Mouse (Mus musculus): ENCODE results near the gene Gm44965. TPM values are rescaled to one million over a fixed set of nuclear protein-coding genes. Genes with fewer than 3 reads are reported as not detected.

Gm44965 gene
- polyA plus RNA-seq, 1 experiment: 0.42 TPM

GRCm38 (mm10) chr6:48646309-48646690, 52.6 kb downstream of the Gm44965 start:
- Histone ChIP-seq H3K36me3 (ENCODE audit: control insufficient read depth, insufficient read depth, low read length) (no peaks in the 10 kb centered on the region; the same call in 1 of the 2 replicates), H3K4me1 (ENCODE audit: control insufficient read depth, insufficient read depth, low read length) (peaks cover 10% of the 10 kb centered on the region), H3K27ac (ENCODE audit: insufficient read depth, low read depth, low read length) (no peak overlapping the region), H3K4me3 (ENCODE audit: insufficient read depth, low read depth, low read length) (no peak overlapping the region), H3K27me3 (replicated peaks; ENCODE audit: control insufficient read depth, insufficient read depth, low read length) (no peaks in the 10 kb centered on the region)
- TF ChIP-seq CTCF (conservative IDR thresholded peaks at IDR 0.05; ENCODE audit: insufficient read depth, insufficient read length, low read depth, low read length) (no peak), POLR2A (IDR thresholded peaks at IDR 0.05; ENCODE audit: low read depth, low read length) (no peak)
- no peak for DNase-seq
- 83% methylated on average over 4 of the region's 4 CpGs for WGBS

- TF ChIP-seq CTCF (conservative IDR thresholded peaks at IDR 0.05; ENCODE audit: insufficient read depth, insufficient read length, low read depth, low read length) (peak; percentile 74), POLR2A (IDR thresholded peaks at IDR 0.05; ENCODE audit: low read depth, low read length) (no peak)
- peak; percentile 89 for DNase-seq
- 15% methylated on average over 3 of the region's 3 CpGs for WGBS
These were observed 53.3 kb downstream of the Gm44965 start, which contains the start of gene Gimap8 for GRCm38 (mm10) chr6:48646995-48647394. Gene Gimap8 (plus strand): TSS chr6:48647234.

GRCm38 (mm10) chr6:48647611-48648010, 53.9 kb downstream of the Gm44965 start:
- 59% methylated on average over 2 of the region's 2 CpGs for WGBS
- Histone ChIP-seq H3K27me3 (replicated peaks; ENCODE audit: control insufficient read depth, insufficient read depth, low read length) (no peaks in the 10 kb centered on the region), H3K27ac (ENCODE audit: insufficient read depth, low read depth, low read length) (peak overlapping the region; percentile 58), H3K36me3 (ENCODE audit: control insufficient read depth, insufficient read depth, low read length) (no peaks in the 10 kb centered on the region; the same call in 1 of the 2 replicates), H3K4me1 (ENCODE audit: control insufficient read depth, insufficient read depth, low read length) (peaks cover 10% of the 10 kb centered on the region), H3K4me3 (ENCODE audit: insufficient read depth, low read depth, low read length) (peak overlapping the region; percentile 44; the same call in 1 of the 2 replicates)
- TF ChIP-seq POLR2A (IDR thresholded peaks at IDR 0.05; ENCODE audit: low read depth, low read length) (no peak), CTCF (conservative IDR thresholded peaks at IDR 0.05; ENCODE audit: insufficient read depth, insufficient read length, low read depth, low read length) (no peak)
- peak; percentile 48 for DNase-seq

More at GRCm38 (mm10) chr6:48646995-48647394, 53.3 kb downstream of the Gm44965 start, which contains the start of gene Gimap8:
- Histone ChIP-seq H3K4me3 (ENCODE audit: insufficient read depth, low read depth, low read length) (peak within 1 kb of the TSS; percentile 44; the same call in 1 of the 2 replicates), H3K27ac (ENCODE audit: insufficient read depth, low read depth, low read length) (peak within 1 kb of the TSS; percentile 58), H3K36me3 (ENCODE audit: control insufficient read depth, insufficient read depth, low read length) (no peaks in the 10 kb centered on the region; the same call in 1 of the 2 replicates), H3K27me3 (replicated peaks; ENCODE audit: control insufficient read depth, insufficient read depth, low read length) (no peaks in the 10 kb centered on the region), H3K4me1 (ENCODE audit: control insufficient read depth, insufficient read depth, low read length) (peaks cover 10% of the 10 kb centered on the region)

- H3K4me3 ChIP-seq (ENCODE audit: insufficient read depth, low read depth, low read length): no peak overlapping the region
- no peak overlapping the region for H3K27ac ChIP-seq (ENCODE audit: insufficient read depth, low read depth, low read length)
- H3K4me1 ChIP-seq (ENCODE audit: control insufficient read depth, insufficient read depth, low read length): peaks cover 10% of the 10 kb centered on the region
- H3K36me3 ChIP-seq (ENCODE audit: control insufficient read depth, insufficient read depth, low read length): no peaks in the 10 kb centered on the region; the same call in 1 of the 2 replicates
- H3K27me3 ChIP-seq (replicated peaks; ENCODE audit: control insufficient read depth, insufficient read depth, low read length): no peaks in the 10 kb centered on the region
- WGBS: 77% methylated on average over 4 of the region's 4 CpGs
- DNase-seq: peak; percentile 80
- no peak for TF ChIP-seq POLR2A (IDR thresholded peaks at IDR 0.05; ENCODE audit: low read depth, low read length)
- TF ChIP-seq CTCF (conservative IDR thresholded peaks at IDR 0.05; ENCODE audit: insufficient read depth, insufficient read length, low read depth, low read length): no peak
These were observed 55.0 kb downstream of the Gm44965 start for GRCm38 (mm10) chr6:48648779-48649178.

DNA sequence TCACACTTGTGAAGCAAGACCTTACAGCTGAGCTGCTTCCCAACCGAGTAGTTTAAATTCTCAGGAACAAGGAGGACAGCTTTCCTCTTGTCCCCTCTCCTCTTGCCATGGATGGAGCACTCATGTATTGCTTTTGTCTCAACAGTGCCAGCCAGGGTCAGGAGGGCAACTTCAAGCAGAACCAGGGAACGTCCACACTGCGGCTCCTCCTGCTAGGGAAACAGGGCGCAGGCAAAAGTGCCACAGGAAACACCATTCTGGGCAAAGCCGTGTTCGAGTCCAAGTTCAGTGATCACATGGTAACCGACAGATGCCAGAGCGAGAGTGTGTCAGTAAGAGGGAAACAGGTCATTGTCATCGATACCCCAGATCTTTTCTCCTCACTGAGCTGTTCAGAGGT, 56.3 kb downstream of the Gm44965 start:
- peaks cover 10% of the 10 kb centered on the region for H3K4me1 ChIP-seq (ENCODE audit: control insufficient read depth, insufficient read depth, low read length)
- no peaks in the 10 kb centered on the region; the same call in 1 of the 2 replicates for H3K36me3 ChIP-seq (ENCODE audit: control insufficient read depth, insufficient read depth, low read length)
- WGBS: 78% methylated on average over 9 of the region's 9 CpGs
- TF ChIP-seq CTCF (conservative IDR thresholded peaks at IDR 0.05; ENCODE audit: insufficient read depth, insufficient read length, low read depth, low read length) (no peak), POLR2A (IDR thresholded peaks at IDR 0.05; ENCODE audit: low read depth, low read length) (no peak)
- H3K27ac ChIP-seq (ENCODE audit: insufficient read depth, low read depth, low read length): no peak overlapping the region
- H3K4me3 ChIP-seq (ENCODE audit: insufficient read depth, low read depth, low read length): no peak overlapping the region
- peak; percentile 49 for DNase-seq
- H3K27me3 ChIP-seq (replicated peaks; ENCODE audit: control insufficient read depth, insufficient read depth, low read length): no peaks in the 10 kb centered on the region

GRCm38 (mm10) chr6:48658721-48659120, 65.0 kb downstream of the Gm44965 start:
- DNase-seq: no peak
- WGBS: 60% methylated on average over 5 of the region's 5 CpGs
- Histone ChIP-seq H3K27ac (ENCODE audit: insufficient read depth, low read depth, low read length) (no peak overlapping the region), H3K4me1 (ENCODE audit: control insufficient read depth, insufficient read depth, low read length) (no peaks in the 10 kb centered on the region), H3K4me3 (ENCODE audit: insufficient read depth, low read depth, low read length) (no peak overlapping the region), H3K36me3 (ENCODE audit: control insufficient read depth, insufficient read depth, low read length) (no peaks in the 10 kb centered on the region), H3K27me3 (replicated peaks; ENCODE audit: control insufficient read depth, insufficient read depth, low read length) (no peaks in the 10 kb centered on the region)
- no peak for TF ChIP-seq CTCF (conservative IDR thresholded peaks at IDR 0.05; ENCODE audit: insufficient read depth, insufficient read length, low read depth, low read length)
- TF ChIP-seq POLR2A (IDR thresholded peaks at IDR 0.05; ENCODE audit: low read depth, low read length): no peak

GRCm38 (mm10) chr6:48664750-48665149, 71.0 kb downstream of the Gm44965 start:
- H3K27ac ChIP-seq (ENCODE audit: insufficient read depth, low read depth, low read length): no peak overlapping the region
- no peak overlapping the region for H3K4me3 ChIP-seq (ENCODE audit: insufficient read depth, low read depth, low read length)
- no peak for DNase-seq
- H3K4me1 ChIP-seq (ENCODE audit: control insufficient read depth, insufficient read depth, low read length): peaks cover 17% of the 10 kb centered on the region
- no peak for TF ChIP-seq POLR2A (IDR thresholded peaks at IDR 0.05; ENCODE audit: low read depth, low read length)
- no peak for TF ChIP-seq CTCF (conservative IDR thresholded peaks at IDR 0.05; ENCODE audit: insufficient read depth, insufficient read length, low read depth, low read length)
- no peaks in the 10 kb centered on the region for H3K36me3 ChIP-seq (ENCODE audit: control insufficient read depth, insufficient read depth, low read length)
- 65% methylated on average over 4 of the region's 4 CpGs for WGBS
- no peaks in the 10 kb centered on the region for H3K27me3 ChIP-seq (replicated peaks; ENCODE audit: control insufficient read depth, insufficient read depth, low read length)
